Comparison of ENCODE assay signal across 28 mouse cellular contexts in the genomic region with DNA sequence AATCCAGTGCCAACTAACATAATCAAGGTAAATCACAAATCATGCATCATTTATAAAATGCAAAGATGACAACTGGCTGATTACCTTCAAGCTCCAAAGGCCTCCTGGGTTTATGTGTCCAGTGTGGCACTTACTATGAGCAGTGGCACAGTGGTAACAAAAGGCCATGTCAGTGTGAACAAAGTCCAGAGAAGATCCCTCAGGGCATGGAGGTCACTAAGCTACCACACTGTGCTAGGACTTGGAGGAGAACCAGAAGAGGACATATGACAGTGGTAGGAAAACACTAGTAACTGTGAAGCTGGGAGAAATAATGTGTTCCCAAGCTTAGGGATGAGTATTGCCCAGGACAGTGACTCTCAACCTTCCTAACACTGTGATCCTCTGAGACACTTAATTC.
"Had no signal": no experiment of that assay in that cellular context is flagged by ENCODE, and none has a peak within 500 bp of the region (broad histone marks: within the 10 kb centered on the region; RNA-seq: fewer than 3 reads in every experiment).

No protein-coding gene starts in this region.

- H3K9me3 ChIP-seq: embryonic facial prominence, embryonic 10.5 days; embryonic facial prominence, embryonic 13.5 days; forebrain, embryonic 12.5 days; forebrain, embryonic 13.5 days; forebrain, embryonic 15.5 days had no signal

- H3K4me2 ChIP-seq: embryonic facial prominence, embryonic 12.5 days; embryonic facial prominence, embryonic 13.5 days; embryonic facial prominence, embryonic 15.5 days; forebrain, embryonic 12.5 days; forebrain, embryonic 13.5 days; forebrain, embryonic 15.5 days had no signal

- H3K4me3 ChIP-seq: embryonic facial prominence, embryonic 10.5 days; embryonic facial prominence, embryonic 12.5 days; embryonic facial prominence, embryonic 13.5 days; embryonic facial prominence, embryonic 15.5 days; erythroblast, embryonic 14.5 days; forebrain, embryonic 10.5 days; forebrain, embryonic 12.5 days; forebrain, embryonic 13.5 days; forebrain, embryonic 15.5 days; gastrocnemius, adult 2 months had no signal

- H3K9ac ChIP-seq: embryonic facial prominence, embryonic 12.5 days; embryonic facial prominence, embryonic 13.5 days; embryonic facial prominence, embryonic 15.5 days; forebrain, embryonic 12.5 days; forebrain, embryonic 13.5 days; forebrain, embryonic 15.5 days; forebrain, postnatal 0 days had no signal

- H3K4me1 ChIP-seq: embryonic facial prominence, embryonic 10.5 days; embryonic facial prominence, embryonic 12.5 days; embryonic facial prominence, embryonic 13.5 days; embryonic facial prominence, embryonic 15.5 days; forebrain, embryonic 10.5 days; forebrain, embryonic 12.5 days; forebrain, embryonic 13.5 days; forebrain, embryonic 15.5 days had no signal

- ATAC-seq: forebrain, embryonic 13.5 days; forebrain, embryonic 14.5 days; forebrain, embryonic 15.5 days; forebrain, embryonic 16.5 days; forebrain, postnatal 0 days had no signal

- DNase-seq: cerebellum, adult 2 months; cerebellum, adult 8-10 months; cerebellum, adult 9-10 months; cerebellum, adult 9-11 months; cerebellum, postnatal 10 days; cerebellum, postnatal 14 days; cerebellum, postnatal 25 days; cerebellum, postnatal 36 days; embryo, embryonic 11 days; forebrain, postnatal 0 days; gastrocnemius, adult 2 months; gastrocnemius, postnatal 10 days; gastrocnemius, postnatal 14 days; gastrocnemius, postnatal 25 days; gastrocnemius, postnatal 36 days; heart, adult 11 months; heart, adult 18-20 months had no signal

- H3K27ac ChIP-seq: embryonic facial prominence, embryonic 10.5 days; embryonic facial prominence, embryonic 12.5 days; embryonic facial prominence, embryonic 13.5 days; embryonic facial prominence, embryonic 15.5 days; forebrain, embryonic 10.5 days; forebrain, embryonic 12.5 days; forebrain, embryonic 13.5 days; forebrain, embryonic 15.5 days; gastrocnemius, adult 2 months had no signal

- H3K36me3 ChIP-seq: embryonic facial prominence, embryonic 10.5 days; embryonic facial prominence, embryonic 12.5 days; embryonic facial prominence, embryonic 13.5 days; embryonic facial prominence, embryonic 15.5 days; forebrain, embryonic 10.5 days; forebrain, embryonic 12.5 days; forebrain, embryonic 15.5 days had no signal

- H3K27me3 ChIP-seq: embryonic facial prominence, embryonic 12.5 days; embryonic facial prominence, embryonic 13.5 days; embryonic facial prominence, embryonic 15.5 days; forebrain, embryonic 12.5 days; forebrain, embryonic 13.5 days; forebrain, embryonic 15.5 days had no signal
